Mouse (Mus musculus): Measurements from ENCODE around the gene Pip5kl1.
A peak's percentile ranks its signal among the peaks of the same experiment; 100 is the strongest.

The Pip5kl1 gene

DNA sequence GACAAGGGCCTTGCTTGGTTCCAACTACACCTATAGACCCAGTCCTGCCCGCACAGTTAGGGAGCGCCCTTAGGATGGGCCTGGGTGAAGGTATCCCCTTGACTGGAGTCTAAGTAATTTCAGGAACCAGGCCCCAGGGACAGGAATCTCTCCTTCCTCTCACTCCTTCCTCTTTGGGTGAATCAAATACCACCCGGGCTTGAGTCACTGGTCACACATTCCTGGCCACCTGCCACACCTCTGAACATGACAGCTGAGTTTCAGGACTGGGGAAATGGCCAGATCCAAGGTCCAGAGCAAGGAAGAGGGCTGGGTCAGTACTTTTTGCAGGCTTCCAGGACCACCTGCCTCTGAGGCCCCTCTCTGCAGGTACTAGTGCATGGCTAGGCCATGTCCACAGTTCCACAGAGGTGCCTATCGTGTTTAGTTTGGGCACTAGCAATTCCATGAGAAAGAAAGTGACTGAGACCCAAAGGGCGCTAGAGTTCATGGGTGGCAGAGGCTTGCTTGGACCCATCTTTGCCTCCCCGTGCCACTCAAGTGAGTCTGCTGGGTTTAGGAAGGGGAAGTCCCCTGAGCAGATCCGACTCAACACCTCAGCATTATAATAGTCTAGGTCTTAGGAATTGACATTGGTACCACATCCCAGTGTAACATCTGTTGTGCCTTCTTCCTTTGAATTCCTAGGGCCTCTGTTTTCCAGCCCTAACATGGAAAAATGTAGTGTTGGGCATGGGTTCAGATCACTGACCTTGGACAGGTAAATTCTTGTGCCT, 26.4 kb upstream of the Pip5kl1 start:
- no peak for ATAC-seq (ENCODE audit: low TSS enrichment)

DNA sequence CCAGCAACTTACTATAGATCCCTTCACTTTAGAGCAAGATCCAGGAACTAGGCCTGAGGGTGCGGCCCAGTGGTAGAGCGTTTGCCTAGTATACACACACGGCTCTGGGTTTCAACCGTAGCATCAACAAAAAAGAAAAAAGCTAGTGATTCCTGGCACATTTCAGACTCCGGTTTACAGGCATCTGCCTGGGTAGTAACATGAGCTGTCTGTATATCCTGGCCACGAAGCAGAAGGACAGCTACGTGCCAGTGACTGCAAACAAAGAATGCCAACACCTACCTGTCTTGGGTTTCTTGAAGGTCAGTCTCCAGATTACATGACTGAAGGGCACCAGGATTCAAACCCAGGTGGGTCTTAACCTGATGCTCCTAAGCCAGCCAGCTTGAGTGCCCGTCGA, 25.4 kb upstream of the Pip5kl1 start:
- ATAC-seq (ENCODE audit: low TSS enrichment), result no peak

DNA sequence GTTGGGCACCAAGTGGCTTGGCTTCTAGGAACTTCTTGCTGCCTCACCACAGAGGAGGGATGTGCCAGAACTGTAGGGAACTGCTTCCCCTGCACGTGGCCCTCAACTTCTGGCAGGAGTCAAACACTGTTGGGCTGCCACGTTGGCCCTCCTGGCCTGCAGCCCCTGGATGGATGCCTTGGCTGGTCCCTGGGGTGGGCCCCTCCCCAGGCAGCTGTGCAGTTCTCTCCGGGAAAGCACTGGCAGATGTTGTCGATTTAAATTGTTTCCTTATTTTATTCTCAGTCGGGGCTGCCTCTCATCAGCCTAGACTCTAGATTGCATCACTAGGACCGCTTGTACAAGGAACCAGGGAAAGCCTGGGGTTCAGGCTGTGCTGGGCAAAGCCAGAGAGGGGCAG, 24.8 kb upstream of the Pip5kl1 start:
- ATAC-seq (ENCODE audit: low TSS enrichment), result peak; percentile 45; the same call in 1 of the 2 replicates

DNA sequence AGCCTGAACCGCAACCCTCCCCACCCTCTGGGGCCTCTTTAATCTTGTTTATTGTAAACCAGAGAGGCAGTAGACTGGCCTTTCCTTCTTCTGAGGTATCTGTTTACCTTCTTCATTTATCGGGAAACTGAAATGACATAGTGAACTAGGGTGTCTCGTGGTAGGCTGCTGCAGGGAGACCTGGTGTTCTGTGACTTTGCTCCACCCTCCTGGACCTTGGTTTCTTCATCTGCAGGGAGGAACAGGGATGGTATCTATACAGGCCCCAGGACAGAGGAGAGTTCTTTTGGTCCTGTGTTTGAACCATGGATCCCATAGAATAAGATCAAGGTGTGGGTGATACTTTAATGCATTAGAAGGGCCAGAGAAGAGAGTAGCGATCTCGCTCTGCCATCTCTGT, 23.4 kb upstream of the Pip5kl1 start:
- ATAC-seq (ENCODE audit: low TSS enrichment), result no peak

DNA sequence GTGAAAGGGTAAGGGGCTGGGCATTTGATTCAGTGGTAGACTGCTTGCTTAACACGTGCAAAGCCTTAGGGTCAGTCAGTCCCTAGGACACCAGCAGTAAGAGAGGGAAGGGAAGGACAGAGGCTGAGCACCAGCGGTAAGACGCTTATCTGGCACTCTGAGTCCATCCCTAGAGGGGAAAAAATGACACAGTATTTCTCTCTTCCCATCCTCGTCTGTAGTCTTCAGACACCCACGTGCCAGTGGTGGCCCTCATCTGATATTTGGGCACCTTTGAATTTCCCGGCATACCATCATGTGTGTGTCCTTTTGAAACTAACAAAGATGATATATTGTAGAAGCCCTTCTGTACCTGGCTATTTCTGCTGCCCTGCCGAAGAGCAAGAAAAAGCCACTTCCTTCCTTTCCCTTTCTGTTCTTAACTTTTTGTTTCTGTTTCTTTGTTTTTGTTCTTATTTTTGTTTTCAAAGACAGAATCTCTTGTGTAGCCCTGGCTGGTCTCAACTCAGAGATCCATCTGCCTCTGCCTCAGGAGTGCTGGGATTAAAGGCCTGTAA, 20.9 kb upstream of the Pip5kl1 start:
- no peak for ATAC-seq (ENCODE audit: low TSS enrichment)

DNA sequence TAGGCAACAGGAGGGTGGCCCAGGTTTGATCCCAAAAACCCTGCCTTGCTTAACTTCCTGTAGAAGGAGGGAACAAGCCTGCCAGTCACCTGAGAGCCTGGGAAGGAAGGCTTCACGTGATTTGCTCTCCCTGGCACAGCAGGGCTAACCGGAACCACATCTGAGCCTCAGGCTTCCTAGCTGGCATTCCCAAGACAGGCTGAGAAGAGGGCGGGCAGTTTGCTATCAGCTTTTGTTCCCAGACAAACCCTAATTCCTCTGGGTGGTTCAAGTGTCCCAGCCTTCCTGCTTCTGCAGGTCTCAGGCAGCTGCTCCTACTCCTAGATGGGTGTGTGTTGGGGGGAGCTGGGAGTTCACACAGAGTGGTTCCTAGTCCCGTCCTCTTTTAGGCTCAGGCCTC, 19.1 kb upstream of the Pip5kl1 start:
- no peak for ATAC-seq (ENCODE audit: low TSS enrichment)

DNA sequence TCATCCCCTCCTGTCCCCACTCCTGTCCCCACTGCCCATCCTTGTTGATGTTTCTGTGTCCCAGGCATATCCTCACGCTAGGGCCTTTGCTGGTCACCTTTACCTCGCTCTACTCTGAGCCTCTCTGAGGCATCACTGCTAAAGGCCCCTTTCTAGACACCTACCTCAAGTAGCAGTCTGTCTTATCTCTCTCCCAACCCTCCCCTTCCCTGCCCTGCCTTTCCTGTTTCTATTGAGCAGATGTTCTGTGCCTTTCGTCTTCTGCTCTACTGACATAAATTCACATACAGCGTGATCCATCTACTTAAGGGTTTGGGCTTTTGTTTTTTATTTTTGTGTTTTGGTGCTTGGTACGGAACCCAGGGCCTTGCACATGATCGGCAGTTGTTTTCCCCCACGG, 18.6 kb upstream of the Pip5kl1 start:
- ATAC-seq (ENCODE audit: low TSS enrichment), result no peak

DNA sequence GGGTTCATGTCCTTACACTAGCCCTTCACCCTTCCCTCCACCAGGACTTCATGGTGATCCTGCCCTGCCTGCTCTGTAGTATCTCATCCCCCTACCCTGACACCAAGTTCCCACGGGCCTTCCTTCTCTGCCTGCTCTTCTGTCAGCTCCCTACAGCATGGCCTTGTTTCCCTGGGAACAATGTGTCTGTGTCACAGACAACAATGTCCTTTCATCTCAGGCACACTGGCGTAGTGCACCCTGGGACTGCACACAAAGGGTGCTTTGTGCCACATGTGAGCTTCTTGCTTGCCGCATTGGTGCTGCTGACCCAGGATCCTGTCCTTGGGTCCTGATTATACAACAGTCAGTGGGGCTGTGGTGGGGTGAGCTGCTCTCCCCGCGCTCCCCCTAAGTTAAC, 15.0 kb upstream of the Pip5kl1 start:
- peak; percentile 73 for ATAC-seq (ENCODE audit: low TSS enrichment)

DNA sequence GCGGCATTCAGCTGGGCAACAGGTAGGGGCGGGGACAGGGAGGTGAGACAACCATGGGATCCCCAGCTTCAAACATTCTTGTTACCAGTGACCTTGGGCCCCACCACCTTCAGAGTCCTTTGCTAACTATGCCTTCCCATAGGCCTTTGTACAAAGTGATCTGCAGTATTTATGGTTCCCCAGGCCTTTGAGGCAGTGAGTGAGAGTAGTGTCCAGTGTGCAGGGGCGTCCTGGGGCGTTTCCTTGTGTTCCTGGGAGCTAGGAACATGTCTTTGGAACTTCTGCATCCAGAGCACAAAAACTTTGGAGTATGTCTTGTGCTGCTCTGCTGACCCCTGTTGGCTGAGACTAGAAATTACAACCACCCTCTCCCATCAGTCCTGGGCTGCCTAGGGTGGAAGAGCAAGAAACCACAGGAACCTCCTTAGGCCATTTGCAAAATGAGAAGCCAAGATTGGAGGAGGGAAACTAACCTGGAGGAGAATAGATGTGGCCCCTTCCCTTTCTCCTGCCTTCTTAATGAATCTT, 8.0 kb upstream of the Pip5kl1 start:
- ATAC-seq (ENCODE audit: low TSS enrichment), result peak; percentile 28; the same call in 1 of the 2 replicates

DNA sequence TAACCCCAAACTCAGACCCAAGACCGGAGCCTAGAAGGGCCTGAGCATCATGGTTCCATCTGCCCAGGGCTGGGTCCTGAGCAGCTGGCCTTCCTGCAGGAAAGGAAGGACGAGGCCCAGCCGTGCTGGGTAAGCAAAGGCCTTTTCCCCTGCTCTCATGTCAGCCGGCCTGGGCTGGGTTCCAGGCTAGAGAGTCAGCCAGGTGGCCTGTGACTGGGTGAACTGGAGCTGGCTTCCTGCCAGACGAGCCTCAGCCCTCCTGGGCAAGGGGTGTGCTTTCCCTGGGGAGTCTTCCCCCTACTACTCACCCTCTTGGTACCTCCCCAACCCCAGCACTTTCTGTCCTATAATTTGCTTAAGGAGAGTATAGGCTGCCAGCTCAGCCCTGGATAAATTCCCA, 6.4 kb upstream of the Pip5kl1 start:
- ATAC-seq (ENCODE audit: low TSS enrichment), result no peak

DNA sequence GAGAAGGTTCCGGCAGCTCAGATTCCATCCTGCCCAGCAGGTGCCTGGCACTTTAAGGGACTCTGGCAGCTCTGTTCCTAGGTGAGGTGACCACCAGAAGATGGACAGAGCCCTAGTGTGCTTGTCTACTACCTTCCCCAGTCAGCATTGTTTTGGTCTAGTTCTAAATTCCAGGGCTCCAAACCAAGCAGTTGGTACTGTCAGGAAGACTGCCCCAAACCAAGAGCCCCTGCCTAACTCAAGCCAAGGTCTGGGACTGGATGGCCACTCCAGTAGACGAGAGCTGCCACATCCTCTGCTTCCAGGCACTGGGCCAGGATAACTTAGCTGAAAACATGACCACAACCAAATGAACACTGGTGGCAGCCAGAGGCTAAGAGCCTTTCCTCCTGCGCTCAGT, 5.7 kb upstream of the Pip5kl1 start:
- ATAC-seq (ENCODE audit: low TSS enrichment), result no peak

DNA sequence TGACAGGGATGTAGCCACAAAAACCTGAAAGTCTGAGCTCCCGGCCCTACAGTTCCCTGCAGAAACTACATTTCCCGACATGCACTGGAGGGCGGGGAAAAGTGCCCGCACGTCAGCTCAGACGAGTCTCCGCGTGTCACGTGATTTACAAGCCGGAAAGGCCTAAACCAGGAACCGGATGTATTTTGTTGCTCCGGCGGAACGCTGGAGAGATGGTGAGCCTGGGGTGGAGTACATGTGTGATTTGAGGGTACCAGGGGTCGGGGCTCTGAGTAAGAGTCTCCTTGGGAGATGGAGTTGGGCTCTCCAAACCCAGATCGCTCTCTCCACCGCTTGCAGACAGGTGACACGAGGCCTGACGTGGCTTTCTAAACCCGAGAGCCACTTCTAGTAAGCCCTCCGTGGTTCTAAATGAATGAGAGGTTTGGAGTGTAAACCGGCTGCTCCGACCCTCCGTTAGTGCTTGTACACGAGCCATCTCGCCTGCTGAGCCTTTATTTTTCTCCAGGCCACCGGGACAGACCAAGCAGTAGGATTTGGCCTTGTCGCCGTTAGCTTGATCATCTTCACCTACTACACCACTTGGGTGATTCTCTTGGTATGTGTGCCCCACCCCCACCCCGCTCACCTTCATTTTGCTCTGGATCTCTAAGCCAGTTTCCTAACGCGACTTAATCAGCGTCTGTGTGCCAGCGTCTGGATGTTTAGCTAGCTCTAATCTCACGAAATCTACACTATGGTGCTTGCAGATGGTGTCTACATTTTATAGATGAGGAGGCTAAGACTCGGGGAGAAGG, 3.7 kb upstream of the Pip5kl1 start, which contains the start of gene Dpm2:
Gene Dpm2, plus strand, starts transcription at position 161 of the 797 bp plus-strand sequence.
- ATAC-seq (ENCODE audit: low TSS enrichment), result peak; percentile 67

DNA sequence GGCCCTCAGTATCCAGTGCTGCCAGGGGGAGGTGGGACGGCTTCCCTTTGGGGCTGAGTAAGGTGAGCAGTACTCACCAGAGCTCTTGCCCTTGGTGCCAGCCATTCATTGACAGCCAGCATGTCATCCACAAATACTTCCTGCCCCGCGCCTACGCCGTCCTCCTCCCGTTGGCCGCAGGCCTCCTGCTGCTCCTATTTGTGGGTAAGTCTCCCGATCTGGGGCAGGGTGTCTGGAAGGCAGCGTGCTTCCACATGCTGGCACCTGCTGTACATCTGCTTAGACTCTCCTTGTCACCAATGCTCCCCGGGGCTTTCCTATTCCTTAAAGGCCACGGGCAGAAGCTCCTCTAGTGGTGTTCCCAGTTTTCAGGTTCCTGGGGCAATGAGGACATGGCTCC, 2.4 kb upstream of the Pip5kl1 start:
- no peak for ATAC-seq (ENCODE audit: low TSS enrichment)

DNA sequence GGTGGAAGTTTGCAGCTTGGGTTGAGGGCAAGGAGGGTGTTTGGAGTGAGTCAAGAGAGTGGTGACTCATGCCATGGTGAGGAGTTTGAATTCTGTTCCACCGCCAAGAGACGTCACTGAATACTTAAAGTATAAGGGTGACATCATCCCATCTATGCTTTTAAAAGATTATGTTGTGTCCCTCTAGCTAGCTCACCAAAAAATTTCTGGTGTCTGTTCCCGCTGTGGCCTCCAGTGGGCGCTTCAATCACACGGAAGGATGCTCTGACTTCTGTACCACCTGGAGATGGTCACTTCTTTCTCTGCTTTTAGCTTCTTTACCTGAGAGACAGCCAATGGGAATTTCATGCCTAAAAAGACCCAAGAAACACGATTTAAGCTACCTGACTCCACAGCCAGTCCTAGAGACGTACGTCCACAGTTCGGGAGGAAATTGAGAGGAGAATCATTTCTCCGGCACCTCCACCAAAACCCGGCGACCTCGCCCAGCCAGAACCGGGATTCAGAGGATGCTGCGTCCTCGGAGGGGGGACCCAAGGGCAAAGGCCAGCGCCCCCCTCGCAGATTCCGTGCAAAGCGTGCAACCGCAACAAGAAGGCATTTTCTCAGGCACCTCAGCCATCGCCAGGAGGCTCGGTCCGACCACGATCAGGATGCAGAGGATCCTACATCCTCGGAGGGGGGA, 446 bp downstream of the Pip5kl1 start:
- peak; percentile 38 for ATAC-seq (ENCODE audit: low TSS enrichment)

DNA sequence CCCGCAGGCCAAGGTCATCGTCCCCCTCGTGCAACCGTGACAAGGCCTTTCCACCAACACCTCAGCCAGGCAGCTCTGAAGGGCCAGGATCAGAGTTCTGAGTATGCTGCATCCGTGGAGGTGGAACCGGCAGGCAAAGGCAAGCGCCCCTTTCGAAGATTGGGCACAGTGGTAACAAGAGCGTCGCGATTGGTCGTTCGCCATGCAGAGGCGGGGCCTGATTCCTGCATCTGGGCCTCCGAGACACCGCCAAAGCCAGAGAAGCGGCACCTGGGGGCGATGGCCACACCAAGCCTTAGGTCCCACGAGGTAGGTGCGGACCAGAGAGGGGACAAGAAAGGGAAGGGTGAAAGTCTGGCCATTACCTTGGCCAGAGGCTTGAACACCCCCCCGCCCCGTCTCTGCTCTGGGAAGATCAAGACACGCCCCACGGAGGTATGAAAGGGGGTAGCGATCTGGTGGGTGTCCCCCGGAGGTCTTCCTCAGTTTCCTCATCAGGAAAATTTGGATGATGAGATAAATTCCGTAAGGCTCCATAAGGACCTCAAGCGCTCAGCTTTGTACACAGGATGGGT, 1.1 kb downstream of the Pip5kl1 start, which contains the start of gene 9430097D07Rik:
Gene 9430097D07Rik, minus strand, starts transcription at position 99 of the 575 bp plus-strand sequence.
- peak; percentile 69 for ATAC-seq (ENCODE audit: low TSS enrichment)

DNA sequence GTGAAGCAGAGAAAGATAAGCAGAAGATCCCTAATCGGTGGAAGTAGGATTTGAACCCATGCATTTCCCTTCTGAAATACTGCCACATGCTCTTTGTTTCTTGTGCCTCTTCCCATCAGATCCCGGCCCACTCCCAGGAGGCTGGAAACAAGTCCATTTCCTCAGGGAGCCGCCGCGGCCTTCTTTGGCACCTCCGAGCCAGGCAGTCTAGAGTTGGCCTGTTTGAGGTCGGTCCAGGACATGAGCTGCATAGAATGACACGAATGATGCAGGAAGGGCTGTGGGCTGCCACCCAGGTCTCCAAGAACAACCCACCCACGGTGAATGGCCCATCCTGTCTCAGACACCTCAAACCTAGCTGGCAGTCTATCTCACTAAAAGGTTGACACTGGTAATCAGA, 1.9 kb downstream of the Pip5kl1 start:
- no peak for ATAC-seq (ENCODE audit: low TSS enrichment)

DNA sequence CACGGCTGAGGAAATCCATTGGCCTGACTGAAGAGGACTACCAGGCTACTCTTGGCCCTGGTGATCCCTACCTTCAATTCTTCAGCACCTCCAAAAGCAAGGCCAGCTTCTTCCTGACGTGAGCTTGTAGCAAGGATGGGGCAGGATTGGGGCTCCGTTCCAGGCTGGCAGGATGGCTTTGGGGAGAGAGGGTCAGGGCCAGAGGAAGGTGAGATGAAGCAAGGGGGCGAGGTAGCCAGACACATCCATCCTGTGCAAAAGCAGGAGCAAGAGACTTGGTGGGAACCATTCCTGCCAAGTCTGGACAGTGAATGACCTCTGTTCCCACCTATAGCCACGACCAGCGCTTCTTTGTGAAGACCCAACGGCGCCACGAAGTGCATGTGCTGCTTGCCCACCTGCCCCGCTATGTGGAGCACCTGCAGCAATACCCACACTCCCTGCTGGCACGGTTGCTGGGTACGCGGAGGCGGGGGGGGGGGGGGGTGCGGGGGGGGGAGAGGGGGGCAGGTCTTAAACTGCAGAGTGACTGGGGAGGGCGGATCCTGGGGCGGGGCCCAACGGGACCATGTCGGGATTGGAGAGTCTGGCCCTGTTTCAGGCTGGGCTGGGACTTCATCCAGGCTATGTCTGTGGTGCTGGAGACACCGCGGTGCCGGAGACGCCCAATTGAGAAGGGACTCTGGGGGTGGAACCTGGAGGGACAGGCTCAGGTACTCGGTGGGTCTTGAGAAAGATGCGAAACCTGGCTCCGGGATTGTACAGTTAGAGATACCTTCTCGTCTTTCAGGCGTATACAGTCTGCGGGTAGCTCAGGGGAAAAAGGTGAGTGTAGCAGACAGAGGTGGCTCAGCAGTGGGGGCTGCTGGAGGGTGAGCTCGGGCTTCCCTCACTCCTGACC, 3.8 kb downstream of the Pip5kl1 start:
- no peak for ATAC-seq (ENCODE audit: low TSS enrichment)

DNA sequence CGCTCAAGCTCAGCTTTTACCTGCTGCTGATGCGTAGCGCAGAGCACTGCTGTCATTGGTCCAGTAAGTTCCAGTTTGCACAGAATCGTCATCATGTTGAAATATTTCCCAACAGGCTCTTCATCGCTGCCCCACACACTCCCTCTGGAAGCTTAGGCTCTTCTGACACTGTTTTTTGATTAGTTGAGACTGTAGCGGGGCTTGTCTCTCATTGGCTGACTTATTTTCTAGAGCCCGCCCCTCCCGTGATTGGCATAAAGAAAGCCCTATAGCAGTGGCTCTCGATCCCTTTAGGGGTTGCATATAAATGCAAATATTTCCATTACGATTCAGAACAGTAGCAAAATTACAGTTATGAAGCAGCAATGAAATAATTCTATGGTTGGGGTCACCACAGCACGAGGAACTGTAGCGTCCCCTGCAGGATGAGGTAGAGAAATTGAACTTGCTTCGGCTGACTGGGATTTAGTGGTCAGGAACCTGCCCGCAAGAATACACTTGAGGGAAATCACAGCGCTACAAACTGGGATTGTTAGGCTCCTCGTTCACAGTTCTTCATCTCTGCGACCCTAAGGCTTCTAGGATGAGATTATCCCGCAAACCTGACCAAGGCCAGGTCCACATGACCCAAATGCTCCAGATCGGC, 7.0 kb downstream of the Pip5kl1 start:
- peak; percentile 71 for ATAC-seq (ENCODE audit: low TSS enrichment)

DNA sequence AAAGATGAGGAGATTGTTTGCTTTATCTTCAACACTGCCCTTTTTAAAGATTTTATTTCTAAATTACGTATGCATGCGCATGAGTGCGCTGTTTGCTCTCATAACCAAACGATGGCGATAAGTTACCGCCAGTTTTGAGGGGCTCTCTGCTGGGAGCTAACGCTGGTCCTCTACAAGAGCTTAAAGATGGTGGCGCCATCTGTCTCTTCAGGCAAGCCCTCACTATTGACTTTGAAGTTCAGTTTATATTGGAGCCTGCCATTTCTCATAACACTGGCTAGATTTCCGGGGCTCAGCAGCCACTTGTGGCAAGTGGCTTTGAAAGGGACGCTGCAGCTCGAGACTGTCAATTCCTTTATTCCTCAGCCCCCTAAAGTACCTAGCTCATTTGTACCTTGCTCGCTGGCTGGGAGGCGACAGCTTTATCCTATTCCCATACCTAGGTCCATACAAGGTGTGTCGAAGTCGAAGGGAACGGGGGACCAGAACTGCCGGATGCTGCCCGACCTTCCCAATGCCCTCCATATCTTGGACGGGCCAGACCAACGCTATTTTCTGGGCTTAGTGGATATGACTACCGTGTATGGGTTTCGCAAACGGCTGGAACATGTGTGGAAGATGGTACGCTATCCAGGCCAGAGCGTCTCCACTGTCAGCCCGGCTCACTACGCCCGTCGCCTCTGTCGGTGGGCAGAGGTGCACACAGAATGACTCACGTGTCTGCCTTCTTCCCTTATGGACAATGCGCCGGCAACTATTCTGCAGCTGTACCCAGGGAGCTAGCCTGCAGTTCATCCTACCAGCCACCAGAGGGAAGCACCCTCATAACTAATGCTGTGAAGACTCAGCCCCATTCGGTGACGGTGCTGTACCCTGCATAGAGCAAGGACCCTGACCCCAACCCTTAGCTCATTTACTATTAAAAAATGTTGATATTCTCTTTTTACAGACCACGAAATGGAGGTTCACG, 8.5 kb downstream of the Pip5kl1 start:
- ATAC-seq (ENCODE audit: low TSS enrichment), result peak; percentile 44; the same call in 1 of the 2 replicates

All from frontal cortex, adult (tissue).